In genomic region chr1:71771798-71772197, GRCm38 (mm10) we compare ENCODE assay signal across 26 mouse cellular contexts.
DNase-seq lines count a peak whose midpoint lies in the region; ATAC-seq and TF ChIP-seq lines count a peak whose summit lies in the region.
"Had no signal": no experiment of that assay in that cellular context is flagged by ENCODE, and none has a peak within 500 bp of the region (broad histone marks: within the 10 kb centered on the region; RNA-seq: fewer than 3 reads in every experiment).

No protein-coding gene starts in this region.

- no peak for TF ChIP-seq CTCF in midbrain, postnatal 0 days (IDR thresholded peaks at IDR 0.05)

- H3K27ac ChIP-seq in midbrain, postnatal 0 days (ENCODE audit: low read depth, low read length) = no peak overlapping the region
- H3K27ac ChIP-seq in midbrain, embryonic 11.5 days (ENCODE audit: low read depth, low read length) = no peak overlapping the region
- H3K27ac ChIP-seq: forebrain, embryonic 10.5 days; kidney, postnatal 0 days; limb, embryonic 15.5 days; liver, embryonic 15.5 days; lung, embryonic 15.5 days; macrophage had no signal

- no peak for ATAC-seq in midbrain, postnatal 0 days (ENCODE audit: low FRiP score)
- no peak for ATAC-seq in midbrain, embryonic 11.5 days (ENCODE audit: low FRiP score)
- ATAC-seq: forebrain, embryonic 16.5 days; intestine, postnatal 0 days; midbrain, embryonic 16.5 days had no signal

- no peak overlapping the region for H3K4me3 ChIP-seq in midbrain, postnatal 0 days (ENCODE audit: low read depth, low read length)
- no peak overlapping the region for H3K4me3 ChIP-seq in midbrain, embryonic 11.5 days (ENCODE audit: low read depth, low read length)
- H3K4me3 ChIP-seq: forebrain, embryonic 10.5 days; limb, embryonic 15.5 days; liver, embryonic 15.5 days; lung, embryonic 15.5 days had no signal

- H3K9me3 ChIP-seq in midbrain, postnatal 0 days (ENCODE audit: low read length) = no peaks in the 10 kb centered on the region
- H3K9me3 ChIP-seq in midbrain, embryonic 11.5 days (ENCODE audit: control insufficient read depth, low read length) = no peaks in the 10 kb centered on the region
- H3K9me3 ChIP-seq: forebrain, embryonic 10.5 days; G1E; limb, embryonic 15.5 days; liver, embryonic 15.5 days; lung, embryonic 15.5 days had no signal

- no peaks in the 10 kb centered on the region for H3K27me3 ChIP-seq in midbrain, postnatal 0 days (ENCODE audit: insufficient read depth, low read length)
- H3K27me3 ChIP-seq in midbrain, embryonic 11.5 days (ENCODE audit: control insufficient read depth, insufficient read depth, low read length) = no peaks in the 10 kb centered on the region
- H3K27me3 ChIP-seq: CH12.LX; limb, embryonic 15.5 days; liver, embryonic 15.5 days; lung, embryonic 15.5 days had no signal

- no peaks in the 10 kb centered on the region for H3K36me3 ChIP-seq in midbrain, postnatal 0 days (ENCODE audit: insufficient read depth, low read length)
- H3K36me3 ChIP-seq in midbrain, embryonic 11.5 days (ENCODE audit: control insufficient read depth, insufficient read depth, low read length) = no peaks in the 10 kb centered on the region
- H3K36me3 ChIP-seq: forebrain, embryonic 10.5 days; G1E; limb, embryonic 15.5 days; liver, embryonic 15.5 days; lung, embryonic 15.5 days had no signal

- no peak overlapping the region for H3K9ac ChIP-seq in midbrain, postnatal 0 days (replicated peaks; ENCODE audit: low read length, poor library complexity, severe bottlenecking)
- H3K9ac ChIP-seq in midbrain, embryonic 11.5 days (ENCODE audit: low read length) = no peak overlapping the region
- H3K9ac ChIP-seq: limb, embryonic 15.5 days; liver, embryonic 15.5 days; lung, embryonic 15.5 days had no signal

- DNase-seq in frontal cortex, postnatal 36 days (ENCODE audit: low spot score in 2 of 2) = peak; percentile 14 to 42
- DNase-seq in frontal cortex, postnatal 25 days (ENCODE audit: low spot score in 2 of 2) = no peak
- DNase-seq in lung, postnatal 36 days = peak; percentile 2
- no peak for DNase-seq in lung, postnatal 14 days
- peak; percentile 27 for DNase-seq in right cerebral cortex, postnatal 14 days
- no peak for DNase-seq in midbrain, postnatal 0 days (ENCODE audit: low spot score)
- DNase-seq in midbrain, embryonic 11.5 days (ENCODE audit: low spot score, missing footprints) = no peak
- DNase-seq: adrenal gland, postnatal 10 days; B cell, adult 2 months; cerebellum, adult 2 months; gastrocnemius, postnatal 14 days; heart, adult 11 months; heart, postnatal 10 days; thymus, postnatal 14 days had no signal

- H3K4me2 ChIP-seq in midbrain, postnatal 0 days (ENCODE audit: low read depth, low read length, poor library complexity, severe bottlenecking) = no peak overlapping the region
- no peak overlapping the region for H3K4me2 ChIP-seq in midbrain, embryonic 11.5 days
- H3K4me2 ChIP-seq: heart, embryonic 11.5 days; limb, embryonic 15.5 days; liver, embryonic 15.5 days; lung, embryonic 15.5 days had no signal

- 96% methylated on average over 6 of the region's 6 CpGs for WGBS in midbrain, postnatal 0 days
- 94% methylated on average over 6 of the region's 6 CpGs for WGBS in midbrain, embryonic 11.5 days

- H3K4me1 ChIP-seq in midbrain, postnatal 0 days (ENCODE audit: insufficient read depth, low read length) = no peaks in the 10 kb centered on the region; the same call in 1 of the 2 replicates
- no peaks in the 10 kb centered on the region for H3K4me1 ChIP-seq in midbrain, embryonic 11.5 days (ENCODE audit: control insufficient read depth, insufficient read depth, low read length)
- H3K4me1 ChIP-seq: liver, embryonic 15.5 days; lung, embryonic 15.5 days had no signal

Comparison
In these comparisons a context has a peak if more than half of its experiments do, and no peak if none do; other contexts are left out.
1. DNase-seq: peak in frontal cortex, postnatal 36 days (2 of 2), lung, postnatal 36 days (single experiment) and right cerebral cortex, postnatal 14 days (single experiment); none in frontal cortex, postnatal 25 days (0 of 2), lung, postnatal 14 days (single experiment), midbrain, postnatal 0 days (single experiment) and midbrain, embryonic 11.5 days (single experiment).